Mouse (Mus musculus) urinary bladder, adult 2 months (tissue): ENCODE data around the gene Zc2hc1c. TPM values are rescaled to one million over a fixed set of nuclear protein-coding genes. Genes with fewer than 3 reads are reported as not detected.
A peak's percentile ranks its signal among the peaks of the same experiment; 100 is the strongest.

Experiments
- DNase-seq: peaks from one replicate; pipeline ENCODE4 v3.0.0; 2022; ENCODE audit warnings: low spot score
- polyA plus RNA-seq: library from polyadenylated mRNA; depleted of rRNA; stranded (reverse); fragments of >200 nt; gene quantifications from 2 replicates; pipeline ENCODE4 v1.2.3, GENCODE M21; 2012; rRNA removed

Zc2hc1c gene
- polyA plus RNA-seq, 1 experiment: 1.3 TPM

GRCm38 (mm10) chr12:85339243-85339729 lies 50.9 kb downstream of the Zc2hc1c start, which contains the start of gene Nek9:
TSS of gene Nek9 (minus strand) at chr12:85339362.
- DNase-seq: peak; percentile 95

DNA sequence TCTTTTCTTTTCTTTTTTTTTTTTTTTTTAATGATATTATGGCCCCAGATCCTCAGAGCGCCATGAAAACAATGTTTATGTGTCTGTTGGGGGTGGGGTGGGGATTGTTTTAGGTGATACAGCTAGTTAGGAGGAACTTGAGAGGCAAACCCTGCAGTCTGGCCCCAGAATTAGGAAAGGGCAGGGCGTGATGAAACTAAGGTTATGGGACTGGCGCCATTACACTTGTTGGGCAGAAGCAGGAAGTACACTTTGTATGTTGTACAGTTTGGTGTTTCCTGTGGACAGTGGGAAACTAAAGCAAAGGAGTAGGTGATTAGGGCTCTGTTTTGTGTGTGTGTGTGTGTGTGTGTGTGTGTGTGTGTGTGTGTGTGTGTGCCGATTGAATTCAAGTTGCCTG lies 51.6 kb downstream of the Zc2hc1c start:
- no peak for DNase-seq

GRCm38 (mm10) chr12:85341131-85341530 lies 52.7 kb downstream of the Zc2hc1c start:
- DNase-seq: no peak

DNA sequence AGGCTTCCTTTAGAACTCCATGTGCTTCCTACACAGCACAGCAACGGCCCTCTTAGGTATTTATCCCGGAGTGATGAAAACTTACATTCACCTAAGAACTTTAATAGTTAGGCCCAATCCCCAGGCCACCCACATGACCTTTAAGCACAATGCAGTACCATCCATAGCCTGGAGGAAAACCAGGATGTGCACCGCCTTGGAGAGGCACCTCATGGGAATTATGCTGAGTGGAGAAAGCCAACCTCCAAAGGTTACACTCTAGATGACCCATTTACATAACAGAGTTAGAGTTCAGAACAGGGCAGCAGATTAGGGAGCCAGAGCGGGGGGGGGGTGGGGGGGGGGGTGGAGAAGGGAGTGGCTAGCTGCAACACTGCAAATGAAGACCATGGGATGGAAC lies 53.9 kb downstream of the Zc2hc1c start:
- no peak for DNase-seq

GRCm38 (mm10) chr12:85344252-85344651 lies 55.9 kb downstream of the Zc2hc1c start:
- no peak for DNase-seq

GRCm38 (mm10) chr12:85345559-85345958 lies 57.2 kb downstream of the Zc2hc1c start:
- DNase-seq: no peak

- DNase-seq: no peak
Observed at GRCm38 (mm10) chr12:85346374-85346773, 58.0 kb downstream of the Zc2hc1c start.

DNA sequence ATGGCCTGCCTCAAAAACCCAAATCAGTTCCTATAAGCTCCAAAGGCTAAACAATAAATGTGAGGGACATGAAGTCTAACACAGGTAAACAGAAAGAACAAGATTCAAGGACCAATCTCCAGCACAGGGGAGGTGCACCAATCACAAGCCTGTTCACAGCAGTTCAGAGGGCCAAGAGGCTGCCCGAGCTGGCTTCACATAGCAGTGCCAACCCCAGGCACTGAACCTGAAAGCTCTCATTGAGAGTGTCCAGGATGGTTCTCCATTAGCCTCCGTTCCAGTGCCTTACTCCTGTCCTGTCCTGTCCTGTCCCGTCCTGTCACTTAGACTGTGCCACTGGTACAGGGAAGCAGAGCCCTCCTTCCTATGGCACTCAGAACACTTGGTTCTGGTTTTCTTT lies 58.8 kb downstream of the Zc2hc1c start:
- DNase-seq: no peak

DNA sequence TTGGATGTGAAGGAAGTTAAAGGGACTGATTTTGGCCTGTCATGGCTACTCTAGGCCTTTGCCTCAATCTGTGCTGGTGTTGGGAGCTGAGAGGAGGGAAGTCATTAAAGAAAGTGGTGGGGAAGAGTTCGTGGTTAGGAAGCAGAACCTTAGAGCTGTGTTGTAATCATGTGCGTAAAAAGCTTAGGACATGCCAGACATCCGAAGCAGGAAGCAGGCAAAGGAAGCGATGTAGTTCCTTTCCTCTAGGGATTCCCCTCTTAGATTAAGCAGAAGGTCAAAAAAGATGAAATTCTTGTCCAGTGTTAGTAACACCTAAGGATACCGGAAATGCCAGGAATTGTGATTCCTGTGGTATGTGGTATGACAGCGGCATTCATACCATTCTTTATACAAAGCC lies 59.9 kb downstream of the Zc2hc1c start:
- no peak for DNase-seq

Other genes starting within 250 kb of the Zc2hc1c start
- 2.3 and 2.7 TPM in 2 replicates for gene Prox2, start 177.8 kb upstream of the Zc2hc1c start, polyA plus RNA-seq
- gene Dlst, start 177.8 kb upstream of the Zc2hc1c start, polyA plus RNA-seq: 128 and 139 TPM in 2 replicates
- 0.32 and 0.34 TPM in 2 replicates for gene Rps6kl1, start 137.3 kb upstream of the Zc2hc1c start, polyA plus RNA-seq
- gene Pgf, start 110.8 kb upstream of the Zc2hc1c start, polyA plus RNA-seq: 6.0 and 7.7 TPM in 2 replicates
- gene Eif2b2, start 69.1 kb upstream of the Zc2hc1c start, polyA plus RNA-seq: 73.8 and 82.6 TPM in 2 replicates
- gene Mlh3, start 18.0 kb upstream of the Zc2hc1c start, polyA plus RNA-seq: 10.9 and 12.4 TPM in 2 replicates
- gene Acyp1, start 153 bp upstream of the Zc2hc1c start, polyA plus RNA-seq: 40.4 and 47.4 TPM in 2 replicates
- gene Nek9, start 50.8 kb downstream of the Zc2hc1c start, polyA plus RNA-seq: 54.2 and 64.1 TPM in 2 replicates
- 207 and 230 TPM in 2 replicates for gene Tmed10, start 86.3 kb downstream of the Zc2hc1c start, polyA plus RNA-seq
- 28.5 and 37.0 TPM in 2 replicates for gene Fos, start 185.3 kb downstream of the Zc2hc1c start, polyA plus RNA-seq